Mouse (Mus musculus) liver (tissue): ENCODE results near the gene Atg9b.
"Not testable (repeated sequence)": the region's sequence is repeated elsewhere in the genome, so short reads cannot be mapped to it uniquely, and the experiment has no call there.

ENCODE experiments used
- DNase-seq: peaks from one replicate; pipeline ENCODE4 v3.0.0-alpha.2; 2020; ENCODE audit warnings: mixed read lengths

The Atg9b gene

GRCm38 (mm10) chr5:24404594-24405360 is 12.8 kb upstream of the Atg9b start:
- DNase-seq = no peak

GRCm38 (mm10) chr5:24401969-24402368 is 10.0 kb upstream of the Atg9b start:
- no peak for DNase-seq

DNA sequence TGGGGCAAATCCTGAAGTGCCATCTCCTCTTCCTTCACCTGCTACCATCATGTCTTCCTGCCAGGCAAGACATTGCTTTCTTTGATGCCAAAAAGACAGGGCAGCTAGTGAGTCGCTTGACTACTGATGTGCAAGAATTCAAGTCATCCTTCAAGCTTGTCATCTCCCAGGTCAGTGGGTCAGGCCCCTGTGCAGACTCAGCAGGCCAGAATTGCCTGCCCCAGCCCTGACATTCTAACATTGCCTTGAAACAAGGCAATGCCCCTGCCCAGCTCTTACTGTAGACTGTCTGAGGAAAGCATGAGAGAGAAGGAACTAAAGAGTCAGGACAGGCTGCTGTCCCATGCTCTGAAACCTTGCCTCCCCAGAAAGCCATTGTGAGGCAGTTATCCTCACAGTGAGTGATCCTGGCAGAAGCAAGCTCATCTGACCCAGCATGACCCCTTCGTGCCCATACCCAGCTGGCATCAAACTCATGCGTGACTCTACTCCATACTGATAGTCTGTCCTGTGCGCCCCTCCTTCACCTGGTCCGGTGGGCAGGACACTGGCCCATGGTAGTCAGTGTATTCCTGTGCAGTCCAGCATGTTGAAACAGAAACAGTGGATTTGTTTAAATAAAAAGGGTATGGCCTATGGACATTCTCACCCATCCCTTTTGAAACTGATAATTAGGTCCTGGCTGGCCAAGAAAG is 9.1 kb upstream of the Atg9b start:
- no peak for DNase-seq

DNA sequence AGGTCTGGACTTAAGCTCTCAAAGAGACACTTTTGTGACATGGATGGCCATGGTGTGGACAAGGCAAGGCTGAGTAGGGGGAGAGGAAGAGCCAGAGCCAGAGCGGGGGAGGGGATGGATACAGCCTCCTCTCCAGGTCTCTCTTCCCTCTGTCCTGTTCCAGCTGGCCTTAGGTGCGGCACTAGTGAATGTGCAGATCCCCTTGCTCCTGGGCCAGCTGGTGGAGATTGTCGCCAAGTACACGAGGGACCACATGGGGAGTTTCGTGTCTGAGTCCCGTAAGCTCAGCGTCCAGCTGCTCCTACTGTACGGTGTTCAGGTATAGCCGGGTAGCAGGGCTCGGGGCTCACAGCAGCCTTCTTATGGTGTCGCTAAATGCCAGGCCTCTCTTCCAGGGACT is 8.4 kb upstream of the Atg9b start:
- DNase-seq = no peak

DNA sequence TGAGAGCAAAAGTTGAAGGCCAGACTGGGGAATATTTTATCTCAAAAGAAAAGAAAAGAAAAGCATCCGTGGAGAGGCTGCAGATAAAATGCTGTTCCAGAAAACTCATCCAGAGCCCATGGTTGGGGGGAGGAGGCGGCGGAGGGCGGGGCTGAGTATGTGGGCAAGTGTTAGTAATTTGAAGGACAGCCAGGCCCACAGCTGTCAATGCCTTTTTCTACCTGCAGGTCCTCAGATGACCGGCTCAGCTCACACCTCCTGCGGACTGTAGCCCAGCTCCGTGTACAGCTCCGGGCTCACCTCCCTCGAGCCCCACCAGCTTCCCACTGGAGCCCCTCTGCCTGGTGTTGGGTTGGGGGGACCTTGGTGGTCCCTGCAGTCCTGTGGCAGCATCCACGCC is 7.7 kb upstream of the Atg9b start:
- DNase-seq = no peak

DNA sequence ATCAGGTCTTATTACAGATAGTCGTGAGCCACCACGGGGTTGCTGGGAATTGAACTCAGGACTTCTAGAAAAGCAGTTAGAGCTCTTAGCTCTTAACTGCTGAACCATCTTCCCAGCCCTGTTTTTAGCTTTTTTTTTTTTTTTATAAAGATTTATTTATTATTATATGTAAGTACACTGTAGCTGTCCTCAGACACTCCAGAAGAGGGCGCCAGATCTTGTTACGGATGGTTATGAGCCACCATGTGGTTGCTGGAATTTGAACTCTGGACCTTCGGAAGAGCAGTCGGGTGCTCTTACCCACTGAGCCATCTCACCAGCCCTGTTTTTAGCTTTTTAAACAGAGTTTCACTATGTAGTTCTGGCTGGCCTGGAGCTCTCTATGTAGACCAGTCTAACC is 4.3 kb upstream of the Atg9b start:
- not testable (repeated sequence) for DNase-seq

DNA sequence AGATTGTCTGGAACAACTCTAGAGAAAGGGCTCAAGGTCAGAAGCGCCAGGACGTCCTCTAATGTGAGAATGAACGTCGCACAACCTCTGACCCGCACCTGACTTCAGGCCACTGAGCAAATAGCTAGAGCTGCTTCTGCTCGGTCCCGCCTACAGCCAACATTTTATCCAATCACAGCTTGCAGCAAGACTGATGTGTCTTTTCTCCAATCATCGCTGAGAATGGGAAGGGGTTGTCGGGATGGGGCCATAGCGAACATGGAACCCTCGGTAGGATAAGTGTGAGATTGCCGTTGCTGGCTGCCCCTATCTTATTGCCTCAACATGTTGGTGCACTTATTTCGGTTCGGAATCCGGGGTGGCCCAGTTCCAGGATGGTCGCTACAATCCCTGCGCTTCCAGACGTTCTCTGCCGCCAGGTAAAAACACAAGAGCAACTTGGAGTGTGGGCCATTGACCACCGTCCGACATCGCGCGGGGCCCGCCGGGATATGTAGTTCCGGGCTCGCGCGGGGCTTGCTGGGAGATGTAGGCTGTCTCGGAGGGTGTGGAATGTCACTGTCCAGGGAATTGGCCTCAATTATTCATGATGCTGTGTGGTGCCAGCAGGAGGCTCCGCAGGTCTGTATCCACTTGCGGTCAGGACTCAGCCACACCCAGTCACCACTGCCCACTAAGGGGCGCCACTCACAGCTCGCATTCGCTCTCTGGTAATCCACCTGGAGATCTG is 2.4 kb upstream of the Atg9b start:
- peak; percentile 91 for DNase-seq

- DNase-seq = peak; percentile 84
These were observed 1.6 kb upstream of the Atg9b start, which contains the start of gene Abcb8 for GRCm38 (mm10) chr5:24393392-24393997. TSS of gene Abcb8 (plus strand) at chr5:24393663.

- DNase-seq = no peak
These were observed 781 bp upstream of the Atg9b start for GRCm38 (mm10) chr5:24392724-24393123.

- no peak for DNase-seq
These were observed 2.3 kb downstream of the Atg9b start for GRCm38 (mm10) chr5:24389658-24390020.

- DNase-seq = peak; percentile 50
These were observed 2.8 kb downstream of the Atg9b start for GRCm38 (mm10) chr5:24389011-24389657.

DNA sequence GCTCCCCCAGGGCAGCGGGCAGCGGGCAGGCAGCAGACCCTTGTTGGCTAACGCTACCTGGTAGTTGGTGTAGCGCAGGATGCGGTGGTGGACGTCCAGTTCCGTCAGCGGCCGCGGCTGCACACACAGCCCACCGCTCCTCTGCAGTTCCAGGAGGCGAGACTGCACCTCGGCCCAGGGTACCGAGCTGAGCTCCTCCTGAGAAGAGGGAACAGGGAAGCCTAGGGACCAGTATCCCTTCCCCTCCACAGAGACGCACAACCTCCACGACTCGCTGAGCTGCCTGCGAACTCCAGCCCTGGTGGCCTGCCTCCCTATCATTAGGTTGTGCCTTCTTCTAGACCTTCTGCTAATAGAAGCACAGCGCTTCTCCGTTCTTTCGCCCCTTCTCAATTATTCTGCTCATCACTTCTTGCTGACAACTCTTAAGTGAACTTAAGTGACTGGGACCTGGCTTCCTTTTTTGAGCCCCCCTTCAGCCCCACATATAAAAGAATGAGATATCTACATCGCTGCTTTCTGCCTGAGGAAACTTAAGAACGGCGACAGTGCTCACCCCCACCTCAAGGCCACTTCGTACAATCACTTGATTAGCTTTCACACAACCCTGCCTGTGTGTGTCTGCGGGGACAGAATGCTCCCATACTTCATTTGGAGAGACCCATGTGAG is 3.6 kb downstream of the Atg9b start:
- no peak for DNase-seq

DNA sequence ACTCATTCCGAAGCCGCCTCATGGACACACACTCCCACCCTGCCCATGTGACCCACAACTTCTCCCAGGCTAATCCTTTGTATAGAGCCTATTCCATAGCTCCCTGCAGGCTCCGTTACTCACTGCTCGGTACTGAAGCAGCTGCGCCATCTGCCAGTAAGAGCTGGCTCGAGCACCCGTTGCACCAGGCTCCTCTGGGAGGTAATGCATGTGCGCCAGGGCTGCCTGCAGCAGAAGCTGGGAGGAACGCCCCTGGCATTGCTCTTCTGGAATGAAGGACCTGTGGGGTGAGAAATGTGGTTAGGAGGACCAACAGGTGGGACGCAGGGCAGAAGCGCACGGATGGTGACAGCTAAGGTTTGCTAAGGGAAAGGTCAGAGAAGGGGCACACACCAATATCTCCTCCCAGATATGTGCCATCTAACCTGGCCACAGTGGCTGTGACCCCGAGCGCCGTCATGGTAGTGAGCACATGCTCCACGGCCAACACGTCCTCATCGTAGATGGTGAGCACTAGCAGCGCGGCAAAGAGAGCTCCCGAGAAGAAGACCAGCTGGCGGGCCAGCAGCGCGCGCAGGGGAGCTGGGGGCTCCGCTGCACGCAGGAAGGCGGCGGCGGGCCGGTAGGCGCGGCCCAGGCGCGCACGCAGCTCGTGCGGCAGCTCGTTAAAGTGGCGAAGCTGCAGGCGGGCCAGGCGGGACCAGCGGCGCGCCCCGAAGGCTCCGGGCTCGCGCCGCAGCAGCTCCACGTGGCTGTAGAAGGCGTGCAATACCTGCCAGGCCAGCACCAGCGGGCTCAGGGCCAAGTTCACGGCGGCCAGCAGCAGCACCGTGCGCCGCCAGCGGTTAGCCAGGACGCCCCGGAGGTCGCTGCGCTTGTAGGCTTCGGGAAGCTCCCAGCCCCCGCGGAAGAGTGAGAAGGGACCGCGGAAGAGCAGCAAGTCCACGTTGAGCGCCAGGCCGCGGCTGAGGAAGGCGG is 4.4 kb downstream of the Atg9b start:
- DNase-seq = peak; percentile 40

GRCm38 (mm10) chr5:24385887-24386550 is 5.9 kb downstream of the Atg9b start:
- no peak for DNase-seq

DNA sequence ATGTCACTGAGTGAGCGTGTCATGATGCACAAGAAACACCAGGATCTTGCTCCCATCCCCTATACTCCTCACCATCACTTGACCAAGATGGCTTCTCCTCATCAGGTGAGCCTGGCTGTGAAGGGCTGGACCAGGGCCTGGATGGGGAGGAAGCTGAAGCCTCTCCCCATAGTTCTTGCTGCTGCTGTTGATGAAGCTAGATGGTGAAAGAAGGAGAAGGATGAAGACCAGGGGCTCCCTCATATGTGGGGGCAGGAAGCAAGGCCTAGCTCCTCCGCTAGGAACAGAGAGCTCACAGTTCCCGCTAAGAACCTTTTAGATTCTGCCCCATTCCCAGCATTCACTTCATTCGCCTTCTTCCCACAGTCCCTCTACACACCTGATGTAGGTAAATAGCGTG is 6.6 kb downstream of the Atg9b start:
- no peak for DNase-seq

- DNase-seq = no peak
These were observed 7.5 kb downstream of the Atg9b start for GRCm38 (mm10) chr5:24384407-24384806.

- peak; percentile 88 for DNase-seq
These were observed 8.7 kb downstream of the Atg9b start for GRCm38 (mm10) chr5:24383026-24383859.

GRCm38 (mm10) chr5:24381988-24382387 is 10.0 kb downstream of the Atg9b start:
- no peak for DNase-seq

DNA sequence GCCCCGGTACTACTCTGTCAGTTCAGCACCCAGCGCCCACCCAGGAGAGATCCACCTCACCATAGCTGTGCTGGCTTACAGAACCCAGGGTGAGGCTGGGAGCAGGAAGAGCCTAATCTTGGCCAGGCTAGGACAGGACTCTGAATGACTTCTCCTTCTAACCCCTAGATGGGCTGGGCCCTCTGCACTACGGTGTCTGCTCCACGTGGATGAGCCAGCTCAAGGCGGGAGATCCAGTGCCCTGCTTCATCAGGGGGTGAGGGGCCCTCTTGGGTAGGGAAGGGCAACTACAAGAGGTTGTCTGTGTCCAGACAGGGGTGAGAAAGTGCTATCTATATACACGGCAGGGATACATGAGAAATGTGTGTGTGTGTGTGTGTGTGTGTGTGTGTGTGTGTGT is 10.5 kb downstream of the Atg9b start:
- DNase-seq = no peak
